Mouse (Mus musculus) embryo, embryonic 10.5 days (tissue): ENCODE data around the gene Fam83c.

ENCODE experiments used
- DNase-seq: peaks from one replicate; pipeline ENCODE4 v3.0.0-alpha.2; 2015; ENCODE audit warnings: low spot score

The Fam83c gene

GRCm38 (mm10) chr2:155794674-155795445, 39.8 kb downstream of the Fam83c start:
- no peak for DNase-seq

GRCm38 (mm10) chr2:155792899-155793298, 41.8 kb downstream of the Fam83c start:
- DNase-seq: no peak

- DNase-seq: no peak
Observed at GRCm38 (mm10) chr2:155787949-155788931, 46.4 kb downstream of the Fam83c start.

- DNase-seq: no peak
Observed at GRCm38 (mm10) chr2:155786905-155787304, 47.7 kb downstream of the Fam83c start.

GRCm38 (mm10) chr2:155784534-155784933, 50.1 kb downstream of the Fam83c start:
- no peak for DNase-seq

GRCm38 (mm10) chr2:155779506-155779905, 55.1 kb downstream of the Fam83c start:
- no peak for DNase-seq

GRCm38 (mm10) chr2:155779066-155779465, 55.6 kb downstream of the Fam83c start:
- DNase-seq: no peak

- DNase-seq: no peak
Observed at GRCm38 (mm10) chr2:155778004-155778403, 56.6 kb downstream of the Fam83c start.

GRCm38 (mm10) chr2:155777688-155777985, 57.0 kb downstream of the Fam83c start:
- DNase-seq: no peak
